Mouse (Mus musculus) liver, embryonic 13.5 days (tissue): Measurements from ENCODE around the gene Prr12. TPM values are rescaled to one million over a fixed set of nuclear protein-coding genes. Genes with fewer than 3 reads are reported as not detected.

Source experiments
- ATAC-seq: fragments of 200-750 bp; cut with Nextera tagmentation; 2 replicates; pipeline ENCODE4 v1.8.0; 2017; ENCODE audit warnings: low read depth, mild to moderate bottlenecking, moderate number of reproducible peaks, moderate library complexity
- DNase-seq: peaks from one replicate; pipeline ENCODE4 v3.0.0; 2022
- H3K27ac ChIP-seq: fragments of 300-500 bp; sonication (generic); 2 replicates; pipeline ENCODE4 v1.5.1; 2015; ENCODE audit warnings: moderate library complexity, mild to moderate bottlenecking, inconsistent platforms
- H3K27me3 ChIP-seq: fragments of 300-500 bp; sonication (generic); 2 replicates; pipeline ENCODE4 v1.6.1; 2015; ENCODE audit warnings: mild to moderate bottlenecking, inconsistent platforms
- H3K36me3 ChIP-seq: fragments of 300-500 bp; sonication (generic); 2 replicates; pipeline ENCODE4 v1.6.1; 2015; ENCODE audit warnings: mild to moderate bottlenecking, inconsistent platforms
- H3K4me1 ChIP-seq: fragments of 300-500 bp; sonication (generic); replicated peaks from 2 replicates; pipeline ENCODE4 v1.6.1; 2015; ENCODE audit warnings: inconsistent platforms
- H3K4me2 ChIP-seq: fragments of 300-500 bp; sonication (generic); 2 replicates; pipeline ENCODE4 v1.6.1; 2015; ENCODE audit warnings: inconsistent platforms, mild to moderate bottlenecking, moderate library complexity
- H3K4me3 ChIP-seq: fragments of 300-500 bp; sonication (generic); replicated peaks from 2 replicates; pipeline ENCODE4 v1.5.1; 2015; ENCODE audit warnings: mild to moderate bottlenecking, inconsistent platforms
- H3K9ac ChIP-seq: fragments of 300-500 bp; sonication (generic); 2 replicates; pipeline ENCODE4 v1.6.1; 2015; ENCODE audit warnings: mild to moderate bottlenecking, inconsistent platforms
- H3K9me3 ChIP-seq: fragments of 300-500 bp; sonication (generic); replicated peaks from 2 replicates; pipeline ENCODE4 v1.6.1; 2016; ENCODE audit warnings: inconsistent platforms
- WGBS: fragments of 180-500 bp; shearing (Covaris S2); methylation state at CpG from one replicate; pipeline ENCODE4 v1.1.7; 2015; ENCODE audit not compliant: insufficient replicate concordance; 5-methylcytosine and 5-hydroxymethylcytosine counted together
- polyA plus RNA-seq: library from polyadenylated mRNA; unstranded; fragments of >200 nt; fragmentation: Nextera tagmentation; extraction: Ambion mirVana; gene quantifications from 2 replicates; pipeline ENCODE4 v1.2.1, GENCODE M21; 2015

Gene Prr12
- polyA plus RNA-seq, 1 experiment from 2014 or later: 2.2 TPM

DNA sequence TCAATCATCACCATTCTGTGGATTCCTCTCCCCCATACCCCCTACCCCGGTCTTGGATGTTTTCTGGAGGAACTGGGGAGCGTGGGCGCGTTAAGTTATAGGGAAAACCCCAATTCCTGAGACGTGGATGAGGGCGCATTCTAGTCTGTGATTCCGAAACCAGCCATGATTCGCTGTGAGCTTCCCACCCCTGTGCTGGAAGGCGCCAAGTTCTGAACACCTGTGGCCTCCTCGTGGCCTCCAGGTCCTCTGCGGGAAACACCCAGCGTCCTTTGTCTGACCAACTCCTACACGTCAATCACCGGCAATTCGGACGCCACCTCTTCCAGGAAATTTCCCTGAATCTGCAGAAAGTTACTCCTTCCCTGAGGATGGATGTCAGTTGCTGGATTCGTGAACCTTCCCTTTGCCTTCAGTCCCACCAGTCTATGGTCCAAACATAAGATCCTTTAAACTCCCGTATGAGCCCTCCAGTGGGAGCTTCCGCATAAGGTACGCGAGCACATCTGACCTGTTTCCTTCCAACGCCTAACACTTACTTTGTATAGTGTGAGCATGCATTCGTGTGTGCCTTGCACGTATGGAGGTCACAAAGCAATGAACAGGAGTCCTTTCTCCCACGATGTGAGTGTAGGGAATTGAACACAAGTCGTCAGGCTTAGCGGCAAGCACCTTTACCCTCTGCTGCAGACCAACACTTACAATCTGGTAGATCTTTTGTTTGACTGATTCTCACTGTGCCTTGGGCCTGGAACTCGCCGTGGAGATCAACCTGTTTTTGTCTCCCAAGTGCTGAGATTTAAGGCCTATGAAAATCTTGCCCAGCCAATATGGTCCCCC lies 65.6 kb downstream of the Prr12 start:
- H3K9ac ChIP-seq: peak overlapping the region; percentile 79
- WGBS: under 1% methylated on average over 29 of the region's 29 CpGs
- no peaks in the 10 kb centered on the region for H3K27me3 ChIP-seq
- peak overlapping the region; percentile 86 for H3K4me2 ChIP-seq
- peak overlapping the region; percentile 69 for H3K4me3 ChIP-seq
- H3K36me3 ChIP-seq: peaks cover 37% of the 10 kb centered on the region
- no peaks in the 10 kb centered on the region for H3K9me3 ChIP-seq
- ATAC-seq (peak; percentile 22), DNase-seq (no peak)
- H3K27ac ChIP-seq: peak overlapping the region; percentile 85
- H3K4me1 ChIP-seq: peaks cover 51% of the 10 kb centered on the region

DNA sequence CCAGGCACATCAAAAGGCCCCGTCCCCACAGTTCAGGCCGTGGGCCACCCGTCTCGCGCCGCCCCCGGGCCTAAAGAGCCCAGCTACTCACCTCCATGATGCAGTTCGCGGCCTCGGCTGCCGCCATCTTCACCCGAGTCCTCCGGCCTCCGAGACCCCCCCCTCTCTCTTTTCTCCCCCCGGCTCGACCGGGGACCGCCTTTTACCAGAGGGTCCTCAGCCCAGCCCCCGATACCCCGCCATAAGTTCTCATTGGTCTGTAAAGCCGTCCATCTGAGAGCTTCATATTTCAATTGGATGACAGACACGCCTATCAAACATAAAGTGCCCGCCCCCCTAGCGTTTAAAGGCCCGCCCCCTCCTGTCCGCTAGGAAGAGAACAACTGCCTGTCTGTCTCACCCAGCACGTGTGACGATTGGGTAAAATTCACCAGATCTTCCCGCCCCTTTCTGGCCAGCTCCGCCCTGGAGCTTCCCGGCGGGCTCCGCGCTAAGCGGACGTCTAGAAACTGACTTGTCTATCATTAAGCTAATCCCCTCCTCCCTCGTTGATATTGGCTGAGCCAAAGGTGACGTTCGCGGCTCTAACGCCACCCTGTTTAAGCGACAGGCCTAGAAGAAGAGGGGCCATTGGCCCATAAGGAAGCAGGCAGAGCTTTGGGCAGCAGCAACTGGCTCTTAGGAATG lies 66.3 kb downstream of the Prr12 start, which contains the start of gene Prmt1:
Gene Prmt1, minus strand, starts transcription at position 377 of the 687 bp plus-strand sequence.
- Histone ChIP-seq H3K4me1 (peaks cover 51% of the 10 kb centered on the region), H3K9ac (peak within 1 kb of the TSS; percentile 93), H3K9me3 (no peaks in the 10 kb centered on the region), H3K36me3 (peaks cover 37% of the 10 kb centered on the region), H3K27ac (peak within 1 kb of the TSS; percentile 88), H3K4me2 (peak within 1 kb of the TSS; percentile 95), H3K4me3 (peak within 1 kb of the TSS; percentile 82), H3K27me3 (no peaks in the 10 kb centered on the region)
- WGBS: under 1% methylated on average over 41 of the region's 42 CpGs
- DNase-seq: peak; percentile 99
- peak; percentile 95 for ATAC-seq

DNA sequence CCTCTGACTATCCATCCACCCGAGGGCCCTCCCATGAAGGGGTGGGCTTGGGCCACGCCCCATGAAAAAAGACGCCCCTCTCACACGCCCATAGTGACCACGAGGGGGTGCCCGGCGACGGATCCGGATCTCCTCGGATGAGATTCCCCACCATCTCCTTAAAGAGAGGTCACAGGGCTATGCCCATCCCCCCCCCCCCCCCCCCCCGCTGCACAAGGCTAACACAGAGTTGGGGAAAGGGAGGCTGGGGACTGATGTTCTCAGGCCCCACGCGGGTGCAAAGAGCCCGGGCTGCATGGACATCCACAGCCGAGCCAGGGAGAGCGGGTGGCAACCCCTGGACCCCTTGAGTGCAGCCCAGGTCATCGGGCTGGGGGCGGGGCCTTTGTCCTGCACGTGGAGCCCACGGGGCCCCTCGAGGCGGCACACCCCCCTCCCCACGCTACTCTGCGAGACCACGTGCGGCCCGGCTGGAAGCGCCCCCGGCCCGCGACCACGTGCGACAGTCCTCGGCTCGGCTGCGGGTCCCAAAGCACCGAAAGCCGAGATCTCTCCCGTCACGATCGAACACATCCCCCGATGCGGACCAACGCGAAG lies 67.0 kb downstream of the Prr12 start:
- DNase-seq (peak; percentile 61), ATAC-seq (no peak)
- Histone ChIP-seq H3K4me1 (peaks cover 51% of the 10 kb centered on the region), H3K4me3 (peak overlapping the region; percentile 82), H3K36me3 (peaks cover 37% of the 10 kb centered on the region), H3K9me3 (no peaks in the 10 kb centered on the region), H3K4me2 (peak overlapping the region; percentile 95), H3K27ac (peak overlapping the region; percentile 88), H3K9ac (peak overlapping the region; percentile 93), H3K27me3 (no peaks in the 10 kb centered on the region)
- under 1% methylated on average over 39 of the region's 45 CpGs for WGBS

DNA sequence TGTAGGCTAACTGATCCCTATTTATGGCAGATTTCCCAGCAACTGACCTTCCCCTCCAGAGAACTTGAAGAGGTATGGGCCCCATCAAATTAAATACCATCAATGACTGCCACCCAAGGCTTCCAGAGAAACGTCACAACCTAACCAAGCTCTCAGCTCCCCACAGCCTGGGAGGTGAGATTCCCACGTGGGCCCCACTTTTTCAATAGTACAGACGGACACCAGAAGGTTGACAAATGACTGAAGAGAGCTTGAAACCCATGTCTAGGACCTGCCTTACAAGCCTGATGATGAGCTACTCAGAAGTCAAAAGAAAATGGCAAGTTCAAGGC lies 67.9 kb downstream of the Prr12 start:
- peak overlapping the region; percentile 82 for H3K4me3 ChIP-seq
- WGBS: 48% methylated on average over 3 of the region's 3 CpGs
- peak overlapping the region; percentile 93; the same call in 1 of the 2 replicates for H3K9ac ChIP-seq
- no peak for ATAC-seq
- peak overlapping the region; percentile 88 for H3K27ac ChIP-seq
- H3K36me3 ChIP-seq: peaks cover 43% of the 10 kb centered on the region
- H3K4me2 ChIP-seq: peak overlapping the region; percentile 95
- no peaks in the 10 kb centered on the region for H3K27me3 ChIP-seq
- no peaks in the 10 kb centered on the region for H3K9me3 ChIP-seq
- peaks cover 51% of the 10 kb centered on the region for H3K4me1 ChIP-seq
- DNase-seq: no peak

DNA sequence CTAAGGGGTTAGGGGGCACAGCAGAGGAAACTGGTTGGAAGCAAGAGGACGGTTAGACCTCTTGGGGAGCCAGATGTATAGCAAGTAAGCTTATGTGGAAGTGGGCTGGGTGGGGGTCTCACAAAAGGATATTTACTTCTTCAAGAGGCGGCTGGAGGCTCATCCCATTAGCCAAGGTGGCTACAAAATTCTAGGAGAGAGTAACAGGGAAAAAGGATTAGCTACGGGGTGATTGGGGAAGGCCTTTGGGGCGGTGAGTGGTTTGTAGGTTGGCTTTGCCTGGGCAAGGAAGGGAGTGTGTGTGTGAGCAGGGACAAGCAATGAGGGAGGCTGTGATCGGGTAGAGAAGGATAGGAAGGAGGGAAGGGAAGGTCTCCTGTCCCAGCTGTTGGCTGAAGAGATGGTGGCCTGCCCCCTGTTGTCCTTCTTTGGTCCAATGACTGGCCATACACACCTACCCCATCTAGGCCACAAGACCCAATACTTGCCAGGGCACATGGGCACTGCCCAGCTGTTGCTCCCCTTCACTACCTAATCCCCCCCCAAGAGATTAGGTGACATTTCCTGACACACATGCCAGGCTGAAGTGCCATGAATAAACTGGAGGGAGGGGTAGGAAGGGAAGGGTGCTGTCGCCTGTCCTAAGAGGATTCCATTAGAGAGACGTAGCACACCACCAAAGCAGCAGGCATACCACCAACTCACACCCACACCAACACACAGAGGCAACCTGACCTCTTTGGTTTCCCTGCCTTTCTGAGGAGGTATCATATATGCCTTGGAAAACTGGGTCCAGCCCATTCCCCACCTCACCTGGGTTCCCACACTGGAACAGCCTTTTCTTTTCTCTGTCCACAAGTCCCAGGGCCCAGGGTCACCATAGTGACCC lies 68.5 kb downstream of the Prr12 start:
- Histone ChIP-seq H3K4me1 (peaks cover 48% of the 10 kb centered on the region), H3K36me3 (peaks cover 48% of the 10 kb centered on the region), H3K27ac (peak overlapping the region; percentile 88), H3K4me3 (peak overlapping the region; percentile 82), H3K9ac (peak overlapping the region; percentile 93; the same call in 1 of the 2 replicates), H3K27me3 (no peaks in the 10 kb centered on the region), H3K4me2 (peak overlapping the region; percentile 95), H3K9me3 (no peaks in the 10 kb centered on the region)
- WGBS: 83% methylated on average over 7 of the region's 7 CpGs
- no peak for DNase-seq
- no peak for ATAC-seq

DNA sequence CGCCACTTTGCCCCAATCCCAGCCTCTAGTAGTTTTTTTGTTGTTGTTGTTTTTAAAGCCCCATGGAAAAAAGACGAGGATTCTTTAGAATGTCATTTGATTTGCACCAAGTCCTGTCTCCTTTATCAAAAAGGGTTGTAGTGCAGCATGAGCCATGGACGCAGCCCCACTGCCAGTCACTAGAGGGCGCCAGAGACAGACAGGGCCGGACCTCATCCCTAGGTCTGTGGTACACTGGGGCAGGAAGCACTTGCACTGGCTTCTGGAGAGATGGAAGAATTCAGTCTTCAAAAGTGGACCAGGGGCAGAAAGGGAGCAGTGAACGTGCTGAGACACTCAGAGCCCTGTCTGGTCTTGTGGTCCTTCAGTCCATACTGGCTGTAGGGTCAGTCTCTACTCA lies 69.6 kb downstream of the Prr12 start:
- H3K27me3 ChIP-seq: no peaks in the 10 kb centered on the region
- H3K36me3 ChIP-seq: peaks cover 57% of the 10 kb centered on the region
- WGBS: 28% methylated on average over 6 of the region's 6 CpGs
- ATAC-seq (no peak), DNase-seq (peak; percentile 80)
- 0 out of 2 replicates have a peak overlapping the region, but pooled peaks have one; percentile 95 for H3K4me2 ChIP-seq
- peaks cover 39% of the 10 kb centered on the region for H3K4me1 ChIP-seq
- peak overlapping the region; percentile 88 for H3K27ac ChIP-seq
- H3K9ac ChIP-seq: peak overlapping the region; percentile 93; the same call in 1 of the 2 replicates
- H3K9me3 ChIP-seq: no peaks in the 10 kb centered on the region
- no peak overlapping the region for H3K4me3 ChIP-seq

DNA sequence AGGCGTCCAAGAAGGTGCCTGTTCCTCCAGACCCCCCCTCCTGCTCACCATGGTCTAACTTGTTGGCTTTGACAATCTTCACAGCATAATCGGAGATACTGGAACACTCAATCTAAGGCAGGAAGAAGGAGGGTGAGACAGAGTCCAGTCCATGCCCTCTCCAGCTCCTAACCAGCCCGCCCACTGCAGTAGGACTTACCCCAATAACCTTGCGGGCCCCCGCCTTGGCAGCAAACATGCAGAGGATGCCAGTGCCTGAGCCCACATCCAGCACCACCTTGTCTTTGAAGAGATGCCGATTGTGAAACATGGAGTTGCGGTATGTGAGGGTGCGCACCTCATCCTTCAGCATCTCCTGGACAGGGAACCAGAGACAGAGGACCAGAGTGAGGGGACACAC lies 71.1 kb downstream of the Prr12 start:
- peaks cover 72% of the 10 kb centered on the region for H3K36me3 ChIP-seq
- H3K27ac ChIP-seq: no peak overlapping the region
- no peak overlapping the region for H3K4me3 ChIP-seq
- no peaks in the 10 kb centered on the region for H3K9me3 ChIP-seq
- H3K9ac ChIP-seq: no peak overlapping the region
- no peaks in the 10 kb centered on the region for H3K27me3 ChIP-seq
- H3K4me2 ChIP-seq: no peak overlapping the region
- ATAC-seq (no peak), DNase-seq (no peak)
- WGBS: 88% methylated on average over 8 of the region's 8 CpGs
- peaks cover 27% of the 10 kb centered on the region for H3K4me1 ChIP-seq

DNA sequence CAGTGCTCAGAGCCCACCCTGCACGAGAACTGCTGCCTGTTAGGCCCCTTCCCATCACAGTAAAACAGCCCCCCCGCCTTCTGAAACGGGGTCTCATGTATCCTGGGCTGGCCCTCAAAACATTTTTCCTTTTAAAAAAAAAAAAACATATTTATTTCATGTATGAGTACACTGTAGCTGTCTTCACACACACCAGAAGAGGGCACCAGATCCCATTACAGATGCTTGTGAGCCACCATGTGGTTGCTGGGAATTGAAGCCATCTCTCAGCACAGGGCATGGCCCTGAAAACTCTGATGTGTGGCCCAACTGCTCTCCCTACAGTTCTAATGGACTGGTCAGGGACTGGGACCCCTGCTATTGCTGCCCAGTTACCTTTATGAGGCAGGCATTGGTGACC lies 74.4 kb downstream of the Prr12 start:
- Histone ChIP-seq H3K4me3 (no peak overlapping the region), H3K36me3 (peaks cover 76% of the 10 kb centered on the region), H3K27ac (no peak overlapping the region), H3K4me1 (peaks cover 26% of the 10 kb centered on the region), H3K9ac (no peak overlapping the region), H3K9me3 (no peaks in the 10 kb centered on the region), H3K4me2 (no peak overlapping the region), H3K27me3 (no peaks in the 10 kb centered on the region)
- ATAC-seq: no peak
- 80% methylated on average over 3 of the region's 3 CpGs for WGBS
- DNase-seq: no peak
